Mouse (Mus musculus): ENCODE data around the gene Kdelr3.

The Kdelr3 gene

GRCm38 (mm10) chr15:79511553-79512320 lies 4.5 kb upstream of the Kdelr3 start:
- in situ Hi-C loops (cut with MboI) = no loop called here

GRCm38 (mm10) chr15:79513940-79514339 lies 2.3 kb upstream of the Kdelr3 start:
- in situ Hi-C loops (cut with MboI) = no loop called here

- in situ Hi-C loops (cut with MboI) = no loop called here
Measured at GRCm38 (mm10) chr15:79517710-79518109, 1.5 kb downstream of the Kdelr3 start.

GRCm38 (mm10) chr15:79518571-79518970 lies 2.4 kb downstream of the Kdelr3 start:
- in situ Hi-C loops (cut with MboI) = no loop called here

GRCm38 (mm10) chr15:79519400-79520220 lies 3.4 kb downstream of the Kdelr3 start:
- in situ Hi-C loops (cut with MboI) = no loop called here

- in situ Hi-C loops (cut with MboI) = no loop called here
Measured at GRCm38 (mm10) chr15:79525564-79525963, 9.4 kb downstream of the Kdelr3 start.

- in situ Hi-C loops (cut with MboI) = no loop called here
Measured at GRCm38 (mm10) chr15:79525979-79526768, 10.0 kb downstream of the Kdelr3 start.

DNA sequence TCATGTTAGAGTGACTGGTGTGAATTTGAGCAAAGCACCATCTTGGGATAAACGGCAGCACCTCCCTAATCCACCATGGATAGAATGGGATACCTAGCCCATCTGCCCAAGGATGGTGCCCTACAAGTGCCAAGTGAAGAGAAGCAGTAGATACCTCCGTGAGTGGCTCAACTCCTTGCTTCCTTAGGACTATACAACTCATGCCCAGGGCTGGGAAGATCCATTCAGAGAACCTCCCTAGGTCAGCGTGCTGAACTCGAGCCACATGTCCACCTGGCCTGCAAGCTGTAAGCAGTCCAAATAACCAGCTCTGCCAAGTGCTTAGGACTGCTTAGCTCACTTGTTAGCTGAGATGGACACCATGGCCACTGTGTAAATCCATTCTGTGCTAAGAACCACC lies 11.0 kb downstream of the Kdelr3 start:
- in situ Hi-C loops (cut with MboI) = no loop called here

DNA sequence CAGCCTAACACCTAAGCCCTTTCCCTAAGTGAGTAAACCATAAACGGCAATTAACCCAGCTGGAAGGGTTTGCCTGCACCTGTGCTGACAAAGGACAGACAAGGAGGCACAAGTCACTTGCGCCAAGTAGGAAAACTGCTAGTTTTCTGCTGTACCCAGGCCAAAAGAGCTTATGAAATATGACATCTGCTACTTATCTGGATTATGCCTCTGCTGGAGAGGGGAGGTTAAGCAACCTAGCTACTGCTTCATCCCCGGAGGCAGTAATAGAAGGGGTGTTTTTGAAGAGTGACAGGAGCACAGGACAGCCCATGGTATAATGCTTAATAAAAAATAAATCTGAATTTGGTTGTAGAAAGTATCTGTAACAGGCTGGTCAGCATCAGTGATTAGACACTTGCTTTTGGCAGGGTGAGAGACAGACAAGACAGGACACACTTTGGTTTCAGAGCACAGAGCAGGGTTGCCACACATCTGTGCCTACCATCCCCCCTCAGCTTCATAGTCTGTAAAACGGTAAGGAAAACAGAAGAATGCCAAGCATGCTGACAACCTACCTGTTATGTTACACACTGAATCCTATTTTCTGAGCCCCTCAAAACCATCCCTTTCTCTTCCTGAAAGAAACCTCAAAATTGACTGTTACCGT lies 11.9 kb downstream of the Kdelr3 start:
- in situ Hi-C loops (cut with MboI) = no loop called here

DNA sequence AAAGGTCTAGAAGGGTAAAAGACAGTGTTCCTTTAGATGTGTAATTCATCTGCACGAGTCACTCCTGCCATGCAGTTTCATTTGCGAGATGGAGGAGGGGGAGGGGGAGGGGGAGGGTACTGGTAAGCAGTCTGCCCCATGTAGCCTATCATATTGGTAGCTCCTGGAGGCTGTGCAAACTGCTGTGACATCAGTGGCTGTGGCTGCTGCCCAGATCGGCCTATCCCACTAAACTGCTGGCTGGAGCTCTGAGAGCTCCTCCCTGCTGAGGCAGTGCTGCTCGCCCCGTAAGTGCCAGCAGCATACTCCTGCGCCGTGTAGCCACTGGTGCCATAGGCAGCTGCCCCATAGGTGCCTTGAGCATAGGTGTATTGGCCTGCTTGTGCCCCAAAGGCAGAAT lies 13.7 kb downstream of the Kdelr3 start:
- in situ Hi-C loops (cut with MboI) = no loop called here

GRCm38 (mm10) chr15:79533796-79534195 lies 17.6 kb downstream of the Kdelr3 start:
- in situ Hi-C loops (cut with MboI) = no loop called here

- in situ Hi-C loops (cut with MboI) = no loop called here
Measured at GRCm38 (mm10) chr15:79543968-79544367, 27.8 kb downstream of the Kdelr3 start.

GRCm38 (mm10) chr15:79545496-79545895 lies 29.3 kb downstream of the Kdelr3 start:
- in situ Hi-C loops (cut with MboI) = no loop called here

DNA sequence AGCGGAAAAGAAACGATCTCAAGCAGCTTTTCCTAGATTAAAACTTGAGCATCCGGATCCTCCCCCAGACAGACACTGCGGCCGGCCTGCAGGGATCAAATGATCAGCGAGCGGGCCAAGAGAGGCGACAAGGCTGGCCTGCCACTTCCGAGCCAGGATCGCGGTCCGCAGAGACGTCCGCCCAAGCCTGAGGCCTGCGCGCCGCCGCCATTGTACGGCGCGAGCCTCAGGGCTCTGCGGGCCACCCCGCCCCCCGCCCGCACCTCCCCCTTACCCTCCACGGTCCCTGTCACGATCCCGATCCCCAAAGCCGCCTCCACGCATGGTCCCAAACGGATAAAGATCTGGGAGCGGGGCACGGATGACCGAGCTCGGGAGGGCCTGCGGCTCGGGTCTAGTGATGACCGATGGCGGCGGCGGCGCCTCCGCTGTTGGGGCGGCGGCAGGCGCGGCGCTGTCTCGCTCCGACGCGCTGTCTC lies 29.7 kb downstream of the Kdelr3 start:
- in situ Hi-C loops (cut with MboI) = no loop called here

DNA sequence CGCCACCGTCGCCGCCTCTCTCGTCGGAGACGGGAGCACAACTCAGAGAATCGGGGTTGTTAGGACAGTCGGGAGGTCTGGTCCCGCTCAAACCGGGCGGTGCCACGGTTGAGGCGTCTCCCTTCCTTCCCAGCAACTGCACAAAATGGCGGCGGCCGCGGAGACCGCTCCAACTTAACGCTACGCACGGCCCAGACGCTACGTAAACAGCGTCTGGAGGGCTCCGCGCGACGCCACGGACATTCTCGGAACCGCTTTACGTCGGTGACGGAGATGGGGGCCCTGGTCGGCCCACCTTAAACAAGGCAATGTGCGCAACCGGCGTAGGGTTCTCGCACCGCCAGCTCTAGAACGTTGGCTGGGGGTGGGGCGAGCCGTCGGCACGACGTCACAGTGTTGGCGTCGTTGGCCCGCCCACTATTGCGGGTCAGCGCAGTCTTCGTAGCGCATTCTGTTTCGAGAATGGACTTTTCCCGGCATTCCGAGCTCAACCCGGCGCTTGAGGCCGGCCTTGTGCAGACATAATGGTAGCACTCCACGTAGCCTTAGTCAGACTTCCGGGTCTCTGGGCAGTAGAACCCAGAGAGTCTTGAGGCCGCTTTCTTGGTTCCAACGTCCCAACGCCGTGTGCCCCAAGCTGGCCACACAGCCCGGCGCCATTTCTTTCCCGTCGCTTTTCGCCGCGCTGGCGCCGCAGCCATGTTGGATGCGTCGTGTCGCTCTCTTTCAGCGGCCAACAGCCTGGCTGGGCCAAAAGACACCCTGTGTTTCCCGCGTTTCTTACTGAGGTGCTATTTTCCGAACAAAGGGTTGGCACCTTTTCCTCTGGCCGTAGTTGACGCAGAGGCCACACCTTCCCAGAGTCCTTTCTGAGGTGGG lies 30.4 kb downstream of the Kdelr3 start, which contains the start of gene Ddx17:
Gene Ddx17 (minus strand): TSS at position 332 of the 879 bp plus-strand sequence.
- in situ Hi-C loops (cut with MboI) = no loop called here

DNA sequence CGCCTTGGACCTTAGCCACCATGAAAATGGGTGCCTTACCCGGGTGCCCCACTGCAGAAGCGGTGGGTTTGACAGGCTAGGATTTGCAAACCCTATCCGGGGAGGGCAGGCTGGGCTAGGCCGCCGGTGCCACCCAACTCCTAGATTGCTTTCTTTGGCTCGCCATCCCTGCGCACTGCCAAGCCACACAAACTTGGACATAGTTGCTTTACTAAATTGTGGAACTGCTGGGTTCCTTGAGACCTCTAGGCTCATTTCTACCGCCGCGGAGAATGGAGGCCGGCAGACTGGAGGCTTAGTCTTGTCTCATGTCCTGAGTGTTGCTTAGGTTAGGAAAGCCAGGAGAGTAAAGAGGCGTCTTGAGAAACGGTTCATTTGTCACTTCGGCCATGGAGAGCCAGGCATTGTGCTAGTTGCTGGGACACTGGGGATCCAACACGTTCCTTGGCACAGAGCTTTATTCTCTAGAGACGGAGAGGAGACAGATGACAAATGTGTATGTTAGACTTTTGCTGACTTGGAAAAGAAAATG lies 31.1 kb downstream of the Kdelr3 start:
- in situ Hi-C loops (cut with MboI) = no loop called here

DNA sequence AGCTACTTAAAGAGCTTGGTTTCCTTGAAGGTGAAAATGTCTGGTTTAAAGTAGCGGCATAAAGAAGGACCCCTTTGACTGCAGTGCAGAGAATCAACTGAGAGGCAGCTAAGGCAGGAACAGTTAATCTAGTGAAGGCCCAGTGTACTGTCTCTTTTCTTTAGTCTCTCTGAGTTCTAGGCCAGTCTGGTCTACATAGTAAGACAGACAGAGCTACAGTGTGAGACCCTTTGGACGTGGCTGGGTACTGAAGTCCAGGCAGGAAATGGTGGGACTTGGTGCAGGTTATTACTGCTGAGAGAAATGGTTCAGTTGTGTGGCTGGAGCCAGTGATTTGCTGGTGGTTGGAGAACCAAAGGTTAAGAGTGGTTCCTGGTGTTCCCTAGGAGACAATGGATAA lies 32.0 kb downstream of the Kdelr3 start:
- in situ Hi-C loops (cut with MboI) = no loop called here

DNA sequence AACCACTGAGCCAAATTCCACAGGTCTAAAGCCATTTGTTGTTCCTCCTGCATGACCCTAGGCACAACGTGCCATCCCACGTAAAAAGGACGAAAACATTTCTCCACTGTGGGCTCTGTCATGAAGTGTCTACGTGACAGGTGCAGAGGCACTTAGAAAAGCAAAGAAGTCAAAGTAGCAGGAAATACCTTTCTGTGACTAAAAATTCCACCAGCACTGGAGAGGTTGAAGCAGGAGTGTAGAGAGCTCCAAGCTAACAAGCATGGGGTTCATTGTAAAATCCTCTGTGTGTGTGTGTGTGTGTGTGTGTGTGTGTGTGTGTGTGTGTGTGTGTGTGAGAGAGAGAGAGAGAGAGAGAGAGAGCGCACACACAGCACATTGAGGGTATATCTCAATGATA lies 36.4 kb downstream of the Kdelr3 start:
- in situ Hi-C loops (cut with MboI) = no loop called here

- in situ Hi-C loops (cut with MboI) = no loop called here
Measured at GRCm38 (mm10) chr15:79559649-79560048, 43.4 kb downstream of the Kdelr3 start.

- in situ Hi-C loops (cut with MboI) = no loop called here
Measured at GRCm38 (mm10) chr15:79562417-79562816, 46.2 kb downstream of the Kdelr3 start.

Measured in mature B cell (primary cell).